Comparison of ENCODE assay signal across 17 mouse cellular contexts in genomic region chr9:62664115-62664725, GRCm38 (mm10). TPM values are rescaled to one million over a fixed set of nuclear protein-coding genes. Genes with fewer than 3 reads are reported as not detected.
DNase-seq lines count a peak whose midpoint lies in the region; ATAC-seq and TF ChIP-seq lines count a peak whose summit lies in the region.
"Had no signal": no experiment of that assay in that cellular context is flagged by ENCODE, and none has a peak within 500 bp of the region (broad histone marks: within the 10 kb centered on the region; RNA-seq: fewer than 3 reads in every experiment).

No protein-coding gene starts in this region.

- DNase-seq in hindbrain, postnatal 0 days (ENCODE audit: low spot score): peak; percentile 25
- DNase-seq in hindbrain, embryonic 14.5 days (ENCODE audit: low spot score): no peak
- no peak for DNase-seq in lung, adult 2 months
- peak; percentile 35 for DNase-seq in brain, embryonic 14.5 days (ENCODE audit: low read depth)
- DNase-seq in layer of hippocampus, postnatal 14 days (ENCODE audit: low spot score in 2 of 2): no peak
- DNase-seq in ovary, postnatal 36 days (ENCODE audit: low spot score): no peak
- DNase-seq: cerebellum, adult 9-10 months; gastrocnemius, postnatal 25 days; heart, postnatal 36 days; thymus, adult 18-20 months had no signal

- H3K4me2 ChIP-seq in hindbrain, postnatal 0 days (ENCODE audit: low read depth, low read length): no peak overlapping the region
- H3K4me2 ChIP-seq in hindbrain, embryonic 14.5 days (replicated peaks): no peak overlapping the region
- no peak overlapping the region for H3K4me2 ChIP-seq in lung, embryonic 16.5 days (ENCODE audit: low read depth, low read length)
- H3K4me2 ChIP-seq in limb, embryonic 12.5 days: no peak overlapping the region
- H3K4me2 ChIP-seq: forebrain, embryonic 15.5 days; heart, embryonic 11.5 days; liver, embryonic 15.5 days had no signal

- H3K27ac ChIP-seq in hindbrain, postnatal 0 days: no peak overlapping the region
- no peak overlapping the region for H3K27ac ChIP-seq in hindbrain, embryonic 14.5 days
- H3K27ac ChIP-seq in lung, embryonic 16.5 days (ENCODE audit: low read length): no peak overlapping the region
- peak overlapping the region; percentile 53; the same call in 1 of the 2 replicates for H3K27ac ChIP-seq in limb, embryonic 12.5 days
- H3K27ac ChIP-seq: forebrain, embryonic 15.5 days; liver, embryonic 15.5 days had no signal

- TF ChIP-seq POLR2A in lung, adult 2 months (IDR thresholded peaks at IDR 0.05; ENCODE audit: borderline replicate concordance, extremely low read depth, low read depth, low read length): no peak
- no peak for TF ChIP-seq POLR2A in brain, embryonic 14.5 days (IDR thresholded peaks at IDR 0.05; ENCODE audit: borderline replicate concordance, extremely low read depth, insufficient read depth, insufficient read length, poor library complexity, severe bottlenecking)

- H3K27me3 ChIP-seq in hindbrain, postnatal 0 days (ENCODE audit: insufficient read depth, low read length): no peaks in the 10 kb centered on the region
- no peaks in the 10 kb centered on the region for H3K27me3 ChIP-seq in hindbrain, embryonic 14.5 days (ENCODE audit: control insufficient read depth, insufficient read depth, low read length)
- H3K27me3 ChIP-seq in lung, embryonic 16.5 days (ENCODE audit: control insufficient read depth, insufficient read depth, low read depth, low read length): no peaks in the 10 kb centered on the region
- peaks cover 3% of the 10 kb centered on the region; the same call in 1 of the 2 replicates for H3K27me3 ChIP-seq in limb, embryonic 12.5 days
- H3K27me3 ChIP-seq: forebrain, embryonic 15.5 days; liver, embryonic 15.5 days had no signal

- 40% methylated on average over 10 of the region's 10 CpGs for WGBS in hindbrain, postnatal 0 days
- WGBS in hindbrain, embryonic 14.5 days: 50% methylated on average over 10 of the region's 10 CpGs
- WGBS in lung, embryonic 16.5 days: 28% methylated on average over 10 of the region's 10 CpGs
- 36% methylated on average over 10 of the region's 10 CpGs for WGBS in lung, adult 2 months
- 32% methylated on average over 10 of the region's 10 CpGs for WGBS in limb, embryonic 12.5 days

- no peak for ATAC-seq in hindbrain, postnatal 0 days
- ATAC-seq in hindbrain, embryonic 14.5 days (ENCODE audit: low FRiP score): no peak
- ATAC-seq in lung, embryonic 16.5 days (ENCODE audit: low read depth): peak; percentile 26; the same call in 1 of the 2 replicates
- no peak for ATAC-seq in limb, embryonic 12.5 days (ENCODE audit: insufficient number of reproducible peaks, insufficient read depth, low FRiP score, low TSS enrichment, low read depth)
- ATAC-seq: CD4-positive, CD25-positive, alpha-beta regulatory T cell, adult 4 months; forebrain, embryonic 15.5 days had no signal

- no peak for TF ChIP-seq CTCF in hindbrain, postnatal 0 days (IDR thresholded peaks at IDR 0.05; ENCODE audit: low read depth)
- TF ChIP-seq CTCF in lung, adult 2 months (IDR thresholded peaks at IDR 0.05; ENCODE audit: insufficient read depth, low read length): no peak
- no peak for TF ChIP-seq CTCF in brain, embryonic 14.5 days (IDR thresholded peaks at IDR 0.05; ENCODE audit: borderline replicate concordance, extremely low read depth, insufficient read depth, insufficient read length)

- no peaks in the 10 kb centered on the region for H3K36me3 ChIP-seq in hindbrain, postnatal 0 days (ENCODE audit: insufficient read depth, low read length)
- H3K36me3 ChIP-seq in hindbrain, embryonic 14.5 days (replicated peaks; ENCODE audit: control insufficient read depth, insufficient read depth): no peaks in the 10 kb centered on the region
- no peaks in the 10 kb centered on the region for H3K36me3 ChIP-seq in lung, embryonic 16.5 days (ENCODE audit: control insufficient read depth, insufficient read depth, low read length)
- no peaks in the 10 kb centered on the region for H3K36me3 ChIP-seq in limb, embryonic 12.5 days
- H3K36me3 ChIP-seq: forebrain, embryonic 15.5 days; liver, embryonic 15.5 days had no signal

- H3K4me1 ChIP-seq in hindbrain, postnatal 0 days (ENCODE audit: insufficient read depth, low read length): no peaks in the 10 kb centered on the region
- H3K4me1 ChIP-seq in hindbrain, embryonic 14.5 days (replicated peaks; ENCODE audit: control insufficient read depth, insufficient read depth, low read length): no peaks in the 10 kb centered on the region; the same call in 1 of the 2 replicates
- peaks cover 7% of the 10 kb centered on the region; the same call in 1 of the 2 replicates for H3K4me1 ChIP-seq in lung, embryonic 16.5 days (replicated peaks; ENCODE audit: control insufficient read depth, insufficient read depth, low read length)
- no peaks in the 10 kb centered on the region for H3K4me1 ChIP-seq in lung, adult 2 months (ENCODE audit: control insufficient read depth, insufficient read depth, low read length)
- peaks cover 15% of the 10 kb centered on the region for H3K4me1 ChIP-seq in limb, embryonic 12.5 days (replicated peaks)
- H3K4me1 ChIP-seq: liver, embryonic 15.5 days had no signal

- H3K4me3 ChIP-seq in hindbrain, postnatal 0 days (ENCODE audit: low read length): no peak overlapping the region
- H3K4me3 ChIP-seq in hindbrain, embryonic 14.5 days (replicated peaks; ENCODE audit: low read length): no peak overlapping the region
- no peak overlapping the region for H3K4me3 ChIP-seq in lung, embryonic 16.5 days (ENCODE audit: low read length)
- H3K4me3 ChIP-seq in lung, adult 2 months (replicated peaks; ENCODE audit: extremely low read depth, low read depth, low read length): no peak overlapping the region
- H3K4me3 ChIP-seq in limb, embryonic 12.5 days (replicated peaks): no peak overlapping the region
- H3K4me3 ChIP-seq: forebrain, embryonic 15.5 days; liver, embryonic 15.5 days had no signal

- no peak overlapping the region for H3K9ac ChIP-seq in hindbrain, postnatal 0 days (replicated peaks; ENCODE audit: low read length)
- H3K9ac ChIP-seq in hindbrain, embryonic 14.5 days: no peak overlapping the region
- no peak overlapping the region for H3K9ac ChIP-seq in lung, embryonic 16.5 days (ENCODE audit: low read length)
- no peak overlapping the region for H3K9ac ChIP-seq in limb, embryonic 12.5 days (replicated peaks)
- H3K9ac ChIP-seq: forebrain, embryonic 15.5 days; liver, embryonic 15.5 days had no signal

- no peaks in the 10 kb centered on the region for H3K9me3 ChIP-seq in hindbrain, postnatal 0 days (ENCODE audit: low read length)
- no peaks in the 10 kb centered on the region for H3K9me3 ChIP-seq in hindbrain, embryonic 14.5 days (ENCODE audit: control insufficient read depth, low read length)
- no peaks in the 10 kb centered on the region for H3K9me3 ChIP-seq in lung, embryonic 16.5 days (ENCODE audit: control insufficient read depth, low read length)
- no peaks in the 10 kb centered on the region for H3K9me3 ChIP-seq in limb, embryonic 12.5 days
- H3K9me3 ChIP-seq: forebrain, embryonic 15.5 days; liver, embryonic 15.5 days had no signal

RNA-seq across cellular contexts. Expression of gene Itga11, which starts 13.4 kb away (rescaled TPM):
- total RNA-seq in hindbrain, postnatal 0 days (2014; rRNA removed): 1.7 and 2.1 TPM in 2 replicates
- polyA plus RNA-seq in hindbrain, postnatal 0 days (2015; fragmentation: Nextera tagmentation; extraction: Ambion mirVana): 0.47 and 0.50 TPM in 2 replicates
- 1.4 and 1.6 TPM in 2 replicates for polyA plus RNA-seq in hindbrain, embryonic 14.5 days (2014; fragmentation: Nextera tagmentation; extraction: Ambion mirVana)
- 0.53 and 0.73 TPM in 2 replicates for polyA plus RNA-seq in lung, embryonic 16.5 days (2015; fragmentation: Nextera tagmentation; extraction: Ambion mirVana)
- 0.70 and 1.1 TPM in 2 replicates for polyA plus RNA-seq in lung, adult 2 months (2012; rRNA removed)
- 1.8 and 4.2 TPM in 2 replicates for polyA plus RNA-seq in brain, embryonic 14.5 days (2012; rRNA removed)
- 4.5 and 7.6 TPM in 2 replicates for polyA plus RNA-seq in limb, embryonic 12.5 days (2016; fragmentation: Nextera tagmentation; extraction: Ambion mirVana)
- total RNA-seq in layer of hippocampus, postnatal 14 days (2021): under 1 TPM; 0.79 to 0.88 TPM
- total RNA-seq: megakaryocyte progenitor cell, adult 5-6 weeks had no signal

Comparison
In these comparisons a context has a peak if more than half of its experiments do, and no peak if none do; other contexts are left out.
1. DNase-seq: peak in hindbrain, postnatal 0 days (single experiment) and brain, embryonic 14.5 days (single experiment); none in hindbrain, embryonic 14.5 days (single experiment), lung, adult 2 months (single experiment), layer of hippocampus, postnatal 14 days (0 of 2) and ovary, postnatal 36 days (single experiment).